Comparison of ENCODE assay signal across 7 mouse cellular contexts in the genomic region with DNA sequence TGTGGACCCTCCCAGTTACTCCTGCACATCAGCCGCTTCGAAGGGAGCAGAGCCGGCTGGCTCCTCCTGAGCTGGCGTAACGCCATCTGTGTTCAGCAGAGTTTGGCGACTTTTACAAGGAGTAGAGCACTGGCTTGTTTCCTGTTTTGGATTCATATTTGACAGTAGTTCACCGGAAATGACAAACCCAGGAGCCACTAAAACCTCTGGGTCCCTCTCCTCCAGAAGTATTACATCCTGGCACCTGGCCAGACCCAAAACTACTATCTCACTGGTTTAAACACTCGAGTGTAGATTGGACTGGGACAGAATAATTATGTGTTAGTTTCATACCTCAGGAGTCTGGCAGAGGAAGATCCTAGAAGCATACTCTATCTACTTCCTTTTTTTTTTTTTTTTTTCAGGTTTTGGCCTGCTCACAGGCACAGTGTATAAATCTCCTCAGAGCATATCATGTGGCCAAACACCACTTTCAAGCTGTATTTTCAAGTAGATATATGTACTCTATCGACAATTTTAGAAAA. TPM values are rescaled to one million over a fixed set of nuclear protein-coding genes. Genes with fewer than 3 reads are reported as not detected.
DNase-seq lines count a peak whose midpoint lies in the region; ATAC-seq and TF ChIP-seq lines count a peak whose summit lies in the region.

No protein-coding gene starts in this region.

- H3K27me3 ChIP-seq in lung, embryonic 14.5 days (ENCODE audit: insufficient read depth, low read length), result no peaks in the 10 kb centered on the region
- no peaks in the 10 kb centered on the region for H3K27me3 ChIP-seq in intestine, embryonic 16.5 days (replicated peaks; ENCODE audit: control insufficient read depth, insufficient read depth, low read length)

- no peak overlapping the region for H3K4me2 ChIP-seq in lung, embryonic 14.5 days
- H3K4me2 ChIP-seq in intestine, embryonic 16.5 days (ENCODE audit: low read depth, low read length), result no peak overlapping the region

- no peaks in the 10 kb centered on the region for H3K36me3 ChIP-seq in lung, embryonic 14.5 days (ENCODE audit: insufficient read depth)
- no peaks in the 10 kb centered on the region for H3K36me3 ChIP-seq in intestine, embryonic 16.5 days (ENCODE audit: control insufficient read depth, insufficient read depth, low read length)

- WGBS in lung, embryonic 14.5 days, result 32% methylated on average over 9 of the region's 9 CpGs
- 53% methylated on average over 9 of the region's 9 CpGs for WGBS in intestine, embryonic 16.5 days

- no peak for TF ChIP-seq CTCF in lung, embryonic 14.5 days (IDR thresholded peaks at IDR 0.05; ENCODE audit: low read depth)

- H3K9me3 ChIP-seq in lung, embryonic 14.5 days (ENCODE audit: low read depth, low read length), result no peaks in the 10 kb centered on the region
- no peaks in the 10 kb centered on the region for H3K9me3 ChIP-seq in intestine, embryonic 16.5 days (ENCODE audit: control insufficient read depth, low read length)

- peak overlapping the region; percentile 36; the same call in 1 of the 2 replicates for H3K27ac ChIP-seq in lung, embryonic 14.5 days (ENCODE audit: low read depth)
- H3K27ac ChIP-seq in intestine, embryonic 16.5 days (ENCODE audit: low read length), result peak overlapping the region; percentile 61

- no peak overlapping the region for H3K4me3 ChIP-seq in lung, embryonic 14.5 days (ENCODE audit: low read depth, low read length)
- no peak overlapping the region for H3K4me3 ChIP-seq in intestine, embryonic 16.5 days (ENCODE audit: low read length)

- H3K4me1 ChIP-seq in lung, embryonic 14.5 days (ENCODE audit: insufficient read depth), result no peaks in the 10 kb centered on the region
- no peaks in the 10 kb centered on the region for H3K4me1 ChIP-seq in intestine, embryonic 16.5 days (ENCODE audit: control insufficient read depth, insufficient read depth, low read length)

- ATAC-seq in lung, embryonic 14.5 days (ENCODE audit: insufficient read depth), result peak; percentile 95
- peak; percentile 67 for ATAC-seq in intestine, embryonic 16.5 days
- ATAC-seq in megakaryocyte, adult 5-6 weeks (ENCODE audit: poor library complexity, severe bottlenecking), result peak; percentile 77

- peak; percentile 87 for DNase-seq in lung, embryonic 14.5 days
- no peak for DNase-seq in lung, postnatal 25 days (ENCODE audit: low spot score)
- DNase-seq in adrenal gland, postnatal 14 days, result peak; percentile 67
- DNase-seq in cerebellum, postnatal 36 days, result peak; percentile 34 to 45
- DNase-seq in spleen, postnatal 10 days (ENCODE audit: low spot score in 2 of 2), result no peak

- no peak overlapping the region for H3K9ac ChIP-seq in lung, embryonic 14.5 days
- H3K9ac ChIP-seq in intestine, embryonic 16.5 days (ENCODE audit: low read depth, low read length), result no peak overlapping the region

RNA-seq across cellular contexts. Expression of a gene that starts 11.0 kb away (rescaled TPM):
- 0.22 and 0.51 TPM in 2 replicates for polyA plus RNA-seq in lung, embryonic 14.5 days (2014; fragmentation: Nextera tagmentation; extraction: Ambion mirVana)
- not detected in 2 replicates for total RNA-seq in adrenal gland, postnatal 14 days (2021)
- polyA plus RNA-seq in intestine, embryonic 16.5 days (2015; fragmentation: Nextera tagmentation; extraction: Ambion mirVana), result 0.06 and 0.09 TPM in 2 replicates
- total RNA-seq in megakaryocyte, adult 5-6 weeks (2015), result not detected in 2 replicates
- total RNA-seq in megakaryocyte, adult 5-6 weeks (2017), result 0.18 TPM in 1 of 2 replicates, not detected in the other

Comparison
In these comparisons a context has a peak if more than half of its experiments do, and no peak if none do; other contexts are left out.
1. DNase-seq: peak in lung, embryonic 14.5 days (single experiment), adrenal gland, postnatal 14 days (single experiment) and cerebellum, postnatal 36 days (2 of 2); none in lung, postnatal 25 days (single experiment) and spleen, postnatal 10 days (0 of 2).
2. Peak in every context shown above with its lines, with median percentiles within 50 percentile points of each other: ATAC-seq.